Mouse (Mus musculus): ENCODE data around the gene Slc35g3. TPM values are rescaled to one million over a fixed set of nuclear protein-coding genes. Genes with fewer than 3 reads are reported as not detected.

Gene Slc35g3
- polyA plus RNA-seq, 1 experiment: not detected

GRCm38 (mm10) chr11:69803786-69804651 is 42.3 kb upstream of the Slc35g3 start:
- TF ChIP-seq CTCF (IDR thresholded peaks at IDR 0.05; ENCODE audit: low read depth, low read length): peak; percentile 41
- no peak for TF ChIP-seq POLR2A (IDR thresholded peaks at IDR 0.05; ENCODE audit: insufficient read depth, low read length)
- TF ChIP-seq EP300 (IDR thresholded peaks at IDR 0.05; ENCODE audit: insufficient read depth, low read depth, low read length): no peak
- H3K9ac ChIP-seq (ENCODE audit: low read depth, poor library complexity, severe bottlenecking): peak overlapping the region; percentile 90
- no peaks in the 10 kb centered on the region for H3K36me3 ChIP-seq (ENCODE audit: control insufficient read depth, insufficient read depth, low read length, poor library complexity, severe bottlenecking)
- H3K4me3 ChIP-seq (ENCODE audit: low read depth, low read length): peak overlapping the region; percentile 76
- peaks cover 12% of the 10 kb centered on the region for H3K27me3 ChIP-seq (ENCODE audit: control insufficient read depth, insufficient read depth, low read length, poor library complexity, severe bottlenecking)
- H3K27ac ChIP-seq (ENCODE audit: insufficient read depth, low read length): no peak overlapping the region
- no peaks in the 10 kb centered on the region for H3K4me1 ChIP-seq (ENCODE audit: control insufficient read depth, insufficient read depth, low read length)
- H3K9me3 ChIP-seq (replicated peaks; ENCODE audit: control insufficient read depth, insufficient read depth, low read length, poor library complexity, severe bottlenecking): no peaks in the 10 kb centered on the region

GRCm38 (mm10) chr11:69803328-69803727 is 41.6 kb upstream of the Slc35g3 start:
- Histone ChIP-seq H3K27ac (ENCODE audit: insufficient read depth, low read length) (no peak overlapping the region), H3K4me1 (ENCODE audit: control insufficient read depth, insufficient read depth, low read length) (no peaks in the 10 kb centered on the region), H3K9ac (ENCODE audit: low read depth, poor library complexity, severe bottlenecking) (peak overlapping the region; percentile 90), H3K27me3 (ENCODE audit: control insufficient read depth, insufficient read depth, low read length, poor library complexity, severe bottlenecking) (peaks cover 12% of the 10 kb centered on the region), H3K9me3 (replicated peaks; ENCODE audit: control insufficient read depth, insufficient read depth, low read length, poor library complexity, severe bottlenecking) (no peaks in the 10 kb centered on the region), H3K4me3 (ENCODE audit: low read depth, low read length) (peak overlapping the region; percentile 76), H3K36me3 (ENCODE audit: control insufficient read depth, insufficient read depth, low read length, poor library complexity, severe bottlenecking) (no peaks in the 10 kb centered on the region)
- TF ChIP-seq CTCF (IDR thresholded peaks at IDR 0.05; ENCODE audit: low read depth, low read length) (no peak), POLR2A (IDR thresholded peaks at IDR 0.05; ENCODE audit: insufficient read depth, low read length) (no peak), EP300 (IDR thresholded peaks at IDR 0.05; ENCODE audit: insufficient read depth, low read depth, low read length) (no peak)

- no peak for TF ChIP-seq POLR2A (IDR thresholded peaks at IDR 0.05; ENCODE audit: insufficient read depth, low read length)
- no peak for TF ChIP-seq CTCF (IDR thresholded peaks at IDR 0.05; ENCODE audit: low read depth, low read length)
- TF ChIP-seq EP300 (IDR thresholded peaks at IDR 0.05; ENCODE audit: insufficient read depth, low read depth, low read length): no peak
- Histone ChIP-seq H3K4me3 (ENCODE audit: low read depth, low read length) (peak overlapping the region; percentile 91), H3K4me1 (ENCODE audit: control insufficient read depth, insufficient read depth, low read length) (no peaks in the 10 kb centered on the region), H3K27me3 (ENCODE audit: control insufficient read depth, insufficient read depth, low read length, poor library complexity, severe bottlenecking) (peaks cover 12% of the 10 kb centered on the region), H3K36me3 (ENCODE audit: control insufficient read depth, insufficient read depth, low read length, poor library complexity, severe bottlenecking) (no peaks in the 10 kb centered on the region), H3K27ac (ENCODE audit: insufficient read depth, low read length) (no peak overlapping the region), H3K9me3 (replicated peaks; ENCODE audit: control insufficient read depth, insufficient read depth, low read length, poor library complexity, severe bottlenecking) (no peaks in the 10 kb centered on the region), H3K9ac (ENCODE audit: low read depth, poor library complexity, severe bottlenecking) (peak overlapping the region; percentile 75)
These were observed 40.9 kb upstream of the Slc35g3 start for GRCm38 (mm10) chr11:69802648-69803105.

- TF ChIP-seq EP300 (IDR thresholded peaks at IDR 0.05; ENCODE audit: insufficient read depth, low read depth, low read length): no peak
- TF ChIP-seq POLR2A (IDR thresholded peaks at IDR 0.05; ENCODE audit: insufficient read depth, low read length): no peak
- TF ChIP-seq CTCF (IDR thresholded peaks at IDR 0.05; ENCODE audit: low read depth, low read length): no peak
- Histone ChIP-seq H3K4me1 (ENCODE audit: control insufficient read depth, insufficient read depth, low read length) (no peaks in the 10 kb centered on the region), H3K4me3 (ENCODE audit: low read depth, low read length) (peak within 1 kb of the TSS; percentile 91), H3K27me3 (ENCODE audit: control insufficient read depth, insufficient read depth, low read length, poor library complexity, severe bottlenecking) (peaks cover 12% of the 10 kb centered on the region), H3K9me3 (replicated peaks; ENCODE audit: control insufficient read depth, insufficient read depth, low read length, poor library complexity, severe bottlenecking) (no peaks in the 10 kb centered on the region), H3K9ac (ENCODE audit: low read depth, poor library complexity, severe bottlenecking) (peak within 1 kb of the TSS; percentile 75), H3K27ac (ENCODE audit: insufficient read depth, low read length) (no peak within 1 kb of the TSS), H3K36me3 (ENCODE audit: control insufficient read depth, insufficient read depth, low read length, poor library complexity, severe bottlenecking) (no peaks in the 10 kb centered on the region)
These were observed 39.7 kb upstream of the Slc35g3 start, which contains the start of gene Fgf11 for GRCm38 (mm10) chr11:69801379-69801977. Gene Fgf11, minus strand, starts transcription at chr11:69801857.

GRCm38 (mm10) chr11:69800392-69801197 is 38.8 kb upstream of the Slc35g3 start:
- Histone ChIP-seq H3K9me3 (replicated peaks; ENCODE audit: control insufficient read depth, insufficient read depth, low read length, poor library complexity, severe bottlenecking) (no peaks in the 10 kb centered on the region), H3K27ac (ENCODE audit: insufficient read depth, low read length) (no peak overlapping the region), H3K4me1 (ENCODE audit: control insufficient read depth, insufficient read depth, low read length) (no peaks in the 10 kb centered on the region), H3K27me3 (ENCODE audit: control insufficient read depth, insufficient read depth, low read length, poor library complexity, severe bottlenecking) (peaks cover 12% of the 10 kb centered on the region), H3K9ac (ENCODE audit: low read depth, poor library complexity, severe bottlenecking) (peak overlapping the region; percentile 28), H3K36me3 (ENCODE audit: control insufficient read depth, insufficient read depth, low read length, poor library complexity, severe bottlenecking) (no peaks in the 10 kb centered on the region), H3K4me3 (ENCODE audit: low read depth, low read length) (peak overlapping the region; percentile 76)
- TF ChIP-seq EP300 (IDR thresholded peaks at IDR 0.05; ENCODE audit: insufficient read depth, low read depth, low read length) (no peak), POLR2A (IDR thresholded peaks at IDR 0.05; ENCODE audit: insufficient read depth, low read length) (no peak), CTCF (IDR thresholded peaks at IDR 0.05; ENCODE audit: low read depth, low read length) (no peak)

Data from ES-Bruce4 (cell line).